Mouse (Mus musculus) testis, adult 2 months (tissue): ENCODE data around the gene 1600014C10Rik.

ENCODE experiments used
- CTCF ChIP-seq: fragments of 200-500 bp; IDR thresholded peaks from 2 replicates; pipeline ENCODE4 v1.5.1; 2012; ENCODE audit warnings: low read depth, mild to moderate bottlenecking, inconsistent platforms, low read length, moderate library complexity; ENCODE audit not compliant: control insufficient read depth, insufficient read depth, insufficient replicate concordance
- POLR2A ChIP-seq: fragments of 200-500 bp; IDR thresholded peaks from 2 replicates; pipeline ENCODE4 v1.6.1; 2012; ENCODE audit warnings: low read depth, mild to moderate bottlenecking, inconsistent platforms, low read length, moderate library complexity; ENCODE audit not compliant: control insufficient read depth

DNA sequence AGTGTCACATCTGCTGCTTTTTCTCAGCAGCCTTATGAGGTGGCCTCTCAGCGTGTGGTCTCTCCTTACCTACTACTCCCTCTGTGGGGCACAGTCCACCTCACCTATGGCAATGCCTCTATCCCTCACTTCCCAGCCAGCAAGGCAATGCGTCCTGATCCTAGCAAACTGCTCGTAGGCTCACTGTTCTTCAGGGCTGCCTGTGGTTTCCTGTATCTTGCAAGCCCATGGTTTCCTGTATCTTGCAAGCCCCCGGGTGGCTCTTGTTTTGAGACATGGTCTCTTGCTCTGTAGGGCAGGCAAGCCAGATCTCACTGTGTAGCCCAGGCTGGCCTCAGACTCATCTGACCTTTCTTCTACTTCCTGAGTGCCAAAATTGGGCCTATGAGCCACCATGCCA lies 3.8 kb downstream of the 1600014C10Rik start:
- TF ChIP-seq CTCF (no peak), POLR2A (no peak)
